18 mouse cellular contexts compared by ENCODE assay signal in genomic region chr1:88655473-88656095, GRCm38 (mm10). TPM values are rescaled to one million over a fixed set of nuclear protein-coding genes. Genes with fewer than 3 reads are reported as not detected.
DNase-seq lines count a peak whose midpoint lies in the region; ATAC-seq and TF ChIP-seq lines count a peak whose summit lies in the region.
"Had no signal": no experiment of that assay in that cellular context is flagged by ENCODE, and none has a peak within 500 bp of the region (broad histone marks: within the 10 kb centered on the region; RNA-seq: fewer than 3 reads in every experiment).

No protein-coding gene starts in this region.

- WGBS in heart, embryonic 16.5 days, result 77% methylated on average over 3 of the region's 3 CpGs
- 43% methylated on average over 3 of the region's 3 CpGs for WGBS in thymus, adult 2 months

- no peak for TF ChIP-seq POLR2A in thymus, adult 2 months (IDR thresholded peaks at IDR 0.05; ENCODE audit: control insufficient read depth, extremely low read depth, insufficient read depth, low read length, poor library complexity)

- peak overlapping the region; percentile 26 for H3K27ac ChIP-seq in heart, embryonic 16.5 days (ENCODE audit: low read length)
- H3K27ac ChIP-seq in thymus, adult 2 months (ENCODE audit: control insufficient read depth, insufficient read depth, low read length), result peak overlapping the region; percentile 85
- H3K27ac ChIP-seq: heart, embryonic 13.5 days; lung, embryonic 15.5 days; midbrain, embryonic 13.5 days; neural tube, embryonic 13.5 days had no signal

- DNase-seq in heart, postnatal 25 days (ENCODE audit: low spot score), result no peak
- DNase-seq in thymus, adult 2 months, result no peak
- DNase-seq in thymus, postnatal 0 days (ENCODE audit: low spot score), result no peak
- DNase-seq in thymus, postnatal 10 days (ENCODE audit: low spot score in 2 of 2), result peak; percentile 20 to 26
- no peak for DNase-seq in cerebellum, adult 18-20 months
- DNase-seq in cerebellum, postnatal 25 days, result no peak
- DNase-seq: adrenal gland, adult 2 months; cerebellum, adult 2 months; gastrocnemius, postnatal 10 days; kidney, adult 8-10 months; kidney, postnatal 25 days; left cerebral cortex, postnatal 4 days had no signal

- no peaks in the 10 kb centered on the region for H3K27me3 ChIP-seq in heart, embryonic 16.5 days (ENCODE audit: control insufficient read depth, insufficient read depth, low read length)
- H3K27me3 ChIP-seq in thymus, adult 2 months (ENCODE audit: control insufficient read depth, insufficient read depth, low read length), result no peaks in the 10 kb centered on the region
- H3K27me3 ChIP-seq: heart, embryonic 13.5 days; lung, embryonic 15.5 days; midbrain, embryonic 13.5 days; neural tube, embryonic 13.5 days had no signal

- H3K36me3 ChIP-seq in heart, embryonic 16.5 days (ENCODE audit: control insufficient read depth, insufficient read depth), result no peaks in the 10 kb centered on the region
- no peaks in the 10 kb centered on the region for H3K36me3 ChIP-seq in thymus, adult 2 months (ENCODE audit: control insufficient read depth, insufficient read depth, low read length)
- H3K36me3 ChIP-seq: heart, embryonic 13.5 days; lung, embryonic 15.5 days; midbrain, embryonic 13.5 days; neural tube, embryonic 13.5 days had no signal

- no peak overlapping the region for H3K9ac ChIP-seq in heart, embryonic 16.5 days (ENCODE audit: low read length)
- H3K9ac ChIP-seq: heart, embryonic 13.5 days; lung, embryonic 15.5 days; midbrain, embryonic 13.5 days; neural tube, embryonic 13.5 days had no signal

- ATAC-seq in heart, embryonic 16.5 days (replicated peaks; ENCODE audit: extremely low read depth, insufficient read depth, low FRiP score), result no peak
- ATAC-seq: forebrain, embryonic 14.5 days; midbrain, embryonic 13.5 days had no signal

- intact Hi-C loops in heart, postnatal 25 days (cut with DNase I), result loop anchor here (5.0 kb wide), 2 partner anchors 47 to 78 kb away; partner anchors contain the start of gene Arl4c

- H3K4me2 ChIP-seq in heart, embryonic 16.5 days (ENCODE audit: low read depth, low read length), result no peak overlapping the region; the same call in 1 of the 2 replicates
- H3K4me2 ChIP-seq: heart, embryonic 13.5 days; lung, embryonic 15.5 days; midbrain, embryonic 13.5 days; neural tube, embryonic 13.5 days had no signal

- peaks cover 15% of the 10 kb centered on the region for H3K4me1 ChIP-seq in heart, embryonic 16.5 days (ENCODE audit: control insufficient read depth, insufficient read depth, low read length)
- H3K4me1 ChIP-seq in thymus, adult 2 months (replicated peaks; ENCODE audit: control insufficient read depth, insufficient read depth, low read length), result peaks cover 58% of the 10 kb centered on the region

- H3K4me3 ChIP-seq in heart, embryonic 16.5 days (ENCODE audit: low read length), result no peak overlapping the region
- no peak overlapping the region for H3K4me3 ChIP-seq in thymus, adult 2 months (ENCODE audit: control insufficient read depth, insufficient read depth, low read length)
- H3K4me3 ChIP-seq: heart, embryonic 13.5 days; lung, embryonic 15.5 days; midbrain, embryonic 13.5 days; neural tube, embryonic 13.5 days had no signal

- H3K9me3 ChIP-seq in heart, embryonic 16.5 days (replicated peaks; ENCODE audit: control insufficient read depth, low read length), result no peaks in the 10 kb centered on the region
- H3K9me3 ChIP-seq: heart, embryonic 13.5 days; lung, embryonic 15.5 days; midbrain, embryonic 13.5 days; neural tube, embryonic 13.5 days had no signal

- TF ChIP-seq CTCF in thymus, adult 2 months (IDR thresholded peaks at IDR 0.05; ENCODE audit: borderline replicate concordance, control insufficient read depth, extremely low read depth, insufficient read depth, low read length, poor library complexity), result no peak

RNA-seq across cellular contexts. Expression of gene Arl4c, which starts 46.4 kb away (rescaled TPM):
- polyA plus RNA-seq in heart, embryonic 16.5 days (2015; fragmentation: Nextera tagmentation; extraction: Ambion mirVana), result 7.7 and 7.9 TPM in 2 replicates
- total RNA-seq in heart, postnatal 25 days (2021), result 1 to 10 TPM; 6.4 to 6.9 TPM
- 71.3 and 98.8 TPM in 2 replicates for polyA plus RNA-seq in thymus, adult 2 months (2012; rRNA removed)
- 22.8 and 27.4 TPM in 2 replicates for polyA plus RNA-seq in thymus, postnatal 0 days (2015; fragmentation: Nextera tagmentation; extraction: Ambion mirVana)

Comparison
In these comparisons a context has a peak if more than half of its experiments do, and no peak if none do; other contexts are left out.
1. DNase-seq: peak in thymus, postnatal 10 days (2 of 2); none in heart, postnatal 25 days (single experiment), thymus, adult 2 months (single experiment), thymus, postnatal 0 days (single experiment), cerebellum, adult 18-20 months (0 of 2) and cerebellum, postnatal 25 days (0 of 2).